In genomic region chr7:25916116-25916515, GRCm38 (mm10) we compare ENCODE assay signal across 39 mouse cellular contexts. TPM values are rescaled to one million over a fixed set of nuclear protein-coding genes. Genes with fewer than 3 reads are reported as not detected.
"Had no signal": no experiment of that assay in that cellular context is flagged by ENCODE, and none has a peak within 500 bp of the region (broad histone marks: within the 10 kb centered on the region; RNA-seq: fewer than 3 reads in every experiment).

No protein-coding gene starts in this region.

- DNase-seq: layer of hippocampus, postnatal 36 days; left cerebral cortex, postnatal 4 days; liver, embryonic 13.5 days; lung, adult 18-20 months; lung, adult 2 months; lung, embryonic 14.5 days; lung, postnatal 10 days; lung, postnatal 14 days; lung, postnatal 36 days; lung, postnatal 4 days; midbrain, embryonic 14.5 days had no signal

- H3K4me3 ChIP-seq: left cerebral cortex, adult 2 months; limb, embryonic 10.5 days; limb, embryonic 12.5 days; limb, embryonic 13.5 days; limb, embryonic 15.5 days; liver, embryonic 13.5 days; liver, embryonic 15.5 days; lung, embryonic 15.5 days; megakaryocyte, embryonic 14.5 days; midbrain, embryonic 10.5 days; midbrain, embryonic 12.5 days; midbrain, embryonic 13.5 days; midbrain, embryonic 15.5 days; myocyte; neural tube, embryonic 12.5 days had no signal

- H3K27me3 ChIP-seq: limb, embryonic 12.5 days; limb, embryonic 13.5 days; limb, embryonic 15.5 days; liver, embryonic 13.5 days; liver, embryonic 15.5 days; lung, embryonic 15.5 days; midbrain, embryonic 12.5 days; midbrain, embryonic 13.5 days; midbrain, embryonic 15.5 days; neural tube, embryonic 12.5 days had no signal

- H3K36me3 ChIP-seq: limb, embryonic 10.5 days; limb, embryonic 12.5 days; limb, embryonic 13.5 days; limb, embryonic 15.5 days; liver, embryonic 13.5 days; liver, embryonic 15.5 days; lung, embryonic 15.5 days; midbrain, embryonic 10.5 days; midbrain, embryonic 12.5 days; midbrain, embryonic 13.5 days; midbrain, embryonic 15.5 days; neural tube, embryonic 12.5 days had no signal

- H3K4me2 ChIP-seq: limb, embryonic 12.5 days; limb, embryonic 13.5 days; limb, embryonic 15.5 days; liver, embryonic 13.5 days; liver, embryonic 15.5 days; lung, embryonic 14.5 days; lung, embryonic 15.5 days; midbrain, embryonic 11.5 days; midbrain, embryonic 12.5 days; midbrain, embryonic 13.5 days; midbrain, embryonic 15.5 days; neural tube, embryonic 12.5 days had no signal

- H3K9me3 ChIP-seq: limb, embryonic 10.5 days; limb, embryonic 12.5 days; limb, embryonic 13.5 days; limb, embryonic 15.5 days; liver, embryonic 13.5 days; liver, embryonic 15.5 days; lung, embryonic 15.5 days; megakaryocyte, embryonic 14.5 days; midbrain, embryonic 10.5 days; midbrain, embryonic 12.5 days; midbrain, embryonic 13.5 days; midbrain, embryonic 15.5 days had no signal

- H3K4me1 ChIP-seq: limb, embryonic 10.5 days; limb, embryonic 12.5 days; limb, embryonic 13.5 days; limb, embryonic 15.5 days; liver, embryonic 13.5 days; liver, embryonic 15.5 days; lung, embryonic 15.5 days; midbrain, embryonic 10.5 days; midbrain, embryonic 12.5 days; midbrain, embryonic 13.5 days; midbrain, embryonic 15.5 days; neural tube, embryonic 12.5 days had no signal

- ATAC-seq: lung, postnatal 0 days; midbrain, embryonic 13.5 days; midbrain, embryonic 15.5 days; midbrain, embryonic 16.5 days had no signal

- H3K9ac ChIP-seq: limb, embryonic 12.5 days; limb, embryonic 13.5 days; limb, embryonic 15.5 days; liver, embryonic 13.5 days; liver, embryonic 14.5 days; liver, embryonic 15.5 days; lung, embryonic 14.5 days; lung, embryonic 15.5 days; midbrain, embryonic 12.5 days; midbrain, embryonic 13.5 days; midbrain, embryonic 15.5 days; neural tube, embryonic 12.5 days had no signal

- H3K27ac ChIP-seq: left cerebral cortex, adult 2 months; limb, embryonic 10.5 days; limb, embryonic 12.5 days; limb, embryonic 13.5 days; limb, embryonic 15.5 days; liver, embryonic 13.5 days; liver, embryonic 14.5 days; liver, embryonic 15.5 days; lung, embryonic 15.5 days; macrophage; midbrain, embryonic 10.5 days; midbrain, embryonic 12.5 days; midbrain, embryonic 13.5 days; midbrain, embryonic 15.5 days; neural tube, embryonic 12.5 days had no signal

RNA-seq across cellular contexts. Expression of gene Cyp2b10, which starts 18.7 kb away (rescaled TPM):
- total RNA-seq: left cerebral cortex, postnatal 10 days; left cerebral cortex, postnatal 4 days; megakaryocyte progenitor cell, adult 5-6 weeks; megakaryocyte, adult 5-6 weeks; megakaryocyte-erythroid progenitor cell, adult 5-6 weeks; midbrain, postnatal 0 days; monocyte, adult 5-6 weeks had no signal
- polyA plus RNA-seq: limb, embryonic 10.5 days; limb, embryonic 11.5 days; limb, embryonic 12.5 days; limb, embryonic 13.5 days; limb, embryonic 14.5 days; limb, embryonic 15.5 days; lung, embryonic 14.5 days; macrophage; midbrain, embryonic 10.5 days; midbrain, embryonic 11.5 days; midbrain, embryonic 12.5 days; midbrain, embryonic 13.5 days; midbrain, embryonic 14.5 days; midbrain, embryonic 15.5 days; midbrain, embryonic 16.5 days; midbrain, postnatal 0 days; neural tube, embryonic 11.5 days; neural tube, embryonic 12.5 days had no signal
